Mouse (Mus musculus) liver, embryonic 14 days (tissue): ENCODE results near the gene Npr1. TPM values are rescaled to one million over a fixed set of nuclear protein-coding genes. Genes with fewer than 3 reads are reported as not detected.

Source experiments
- polyA plus RNA-seq: library from polyadenylated mRNA; depleted of rRNA; stranded (reverse); fragments of >200 nt; gene quantifications from 2 replicates; pipeline ENCODE4 v1.2.3, GENCODE M21; 2012; rRNA removed

The Npr1 gene
- 6.3 and 7.8 TPM in 2 replicates for polyA plus RNA-seq

DNA sequence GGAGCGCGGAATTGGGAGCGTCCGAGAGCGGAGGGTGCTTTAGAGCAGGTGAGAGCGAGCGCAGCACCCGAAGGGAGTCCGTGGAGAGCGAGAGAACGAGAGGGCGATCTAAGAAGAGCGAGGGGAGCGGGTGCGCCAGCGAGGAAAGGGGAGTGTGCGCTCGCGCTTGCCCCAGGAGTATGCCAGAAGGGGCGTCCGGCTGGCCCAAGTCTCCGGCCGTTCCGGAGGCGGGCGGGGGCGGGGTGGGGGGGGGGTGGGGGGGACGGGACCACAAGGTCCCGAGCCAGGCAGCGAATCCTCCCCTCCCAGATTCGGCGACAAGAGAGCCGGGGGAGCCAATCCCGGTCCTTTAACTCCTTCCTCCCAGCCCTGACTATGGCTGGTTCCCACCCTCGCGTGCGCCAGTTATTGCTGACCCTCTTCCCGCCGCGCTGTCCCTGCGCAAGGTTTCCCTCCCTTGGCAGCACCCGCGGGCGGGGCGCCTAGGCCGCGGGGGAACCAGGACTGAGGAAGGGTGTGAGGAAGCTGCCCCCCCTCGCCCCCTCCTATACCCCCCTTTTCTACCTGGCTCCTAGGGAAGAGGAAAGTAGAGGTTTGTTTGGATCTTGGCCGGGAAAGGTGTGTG is at the start of gene Npr1:
TSS of gene Npr1 (minus strand) at position 181 of the 625 bp plus-strand sequence.

DNA sequence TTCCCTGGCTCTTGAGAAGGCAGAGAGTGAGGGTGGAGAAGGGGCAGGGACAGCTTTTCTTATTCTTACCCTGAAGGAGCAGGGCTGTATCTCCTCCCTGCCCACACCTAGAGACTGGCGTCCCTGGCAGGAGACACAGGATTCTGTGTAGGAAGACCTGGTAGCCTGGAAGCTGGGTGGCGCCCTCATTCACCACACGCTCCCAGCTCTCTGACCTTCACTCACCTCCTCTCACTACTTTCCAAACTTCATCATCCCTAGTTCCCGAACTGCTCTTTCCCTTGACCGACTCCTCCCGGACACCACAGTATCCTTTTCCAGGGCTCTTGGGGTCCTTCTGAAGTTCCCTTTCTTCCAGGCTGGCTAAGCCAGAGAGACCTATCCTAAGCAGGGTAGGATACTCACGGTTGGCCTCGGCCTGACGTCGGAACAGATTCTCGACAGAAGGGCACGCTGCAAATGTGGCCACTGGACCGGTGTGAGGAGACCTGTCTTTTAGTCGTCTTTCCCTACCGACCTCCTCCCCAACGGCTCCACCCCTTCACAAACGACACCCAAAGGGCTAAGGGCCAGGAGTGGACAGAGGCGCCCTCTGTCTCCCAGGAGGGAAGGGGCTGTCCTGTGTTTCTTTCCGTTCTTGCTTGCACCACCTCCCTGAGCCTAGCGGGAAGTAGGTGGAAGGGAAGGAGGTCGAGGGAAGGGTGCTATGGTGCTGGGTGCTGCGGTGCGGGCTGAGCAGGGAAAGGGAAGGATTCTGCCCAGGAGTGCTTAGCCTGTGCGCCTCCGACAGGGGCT is 48.3 kb upstream of the Npr1 start, which contains the start of the genes S100a1 and S100a13:
TSS of gene S100a1 (minus strand) at position 597 of the 795 bp plus-strand sequence.
TSS of gene S100a13 (plus strand) at position 640 of the 795 bp plus-strand sequence.

DNA sequence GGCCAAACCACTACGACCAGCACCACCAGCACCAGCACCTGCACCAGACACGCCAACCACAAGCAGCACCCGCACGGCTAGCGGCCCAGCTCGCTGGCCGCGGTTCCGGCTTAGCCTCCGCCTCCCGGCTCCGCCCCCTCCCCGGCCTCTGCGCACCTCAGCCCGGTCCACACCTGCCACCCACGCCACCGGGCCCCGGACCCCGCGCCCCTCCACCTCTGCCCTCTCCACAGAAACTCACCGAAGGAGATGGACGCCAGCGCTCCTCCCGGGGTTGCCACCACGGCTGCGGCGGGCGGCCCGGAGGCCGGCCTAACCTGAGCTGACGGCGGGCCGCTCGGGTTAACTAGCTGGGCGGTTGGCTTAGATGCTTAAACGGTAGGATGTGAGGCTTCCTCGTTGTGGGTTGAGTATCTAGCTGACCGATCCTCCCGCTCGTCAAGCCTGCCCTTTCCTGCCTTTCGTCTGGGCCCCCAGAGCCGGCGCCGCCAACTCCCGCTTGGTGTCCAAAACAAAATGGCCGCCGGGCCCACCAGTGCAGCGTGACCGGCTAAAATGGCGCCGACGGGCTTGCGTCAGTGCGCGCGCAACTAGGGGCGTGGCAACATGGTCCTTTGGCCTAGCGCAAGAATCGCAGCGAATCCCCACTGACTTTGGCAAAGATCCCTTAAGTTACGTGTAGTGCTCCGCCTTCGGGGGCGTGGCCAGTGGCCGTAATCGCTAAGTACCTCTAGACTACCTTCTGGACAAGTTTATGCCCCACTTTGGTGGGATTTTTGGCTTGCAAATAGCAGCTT is 43.5 kb upstream of the Npr1 start, which contains the start of gene Chtop:
TSS of gene Chtop (minus strand) at position 549 of the 797 bp plus-strand sequence.

DNA sequence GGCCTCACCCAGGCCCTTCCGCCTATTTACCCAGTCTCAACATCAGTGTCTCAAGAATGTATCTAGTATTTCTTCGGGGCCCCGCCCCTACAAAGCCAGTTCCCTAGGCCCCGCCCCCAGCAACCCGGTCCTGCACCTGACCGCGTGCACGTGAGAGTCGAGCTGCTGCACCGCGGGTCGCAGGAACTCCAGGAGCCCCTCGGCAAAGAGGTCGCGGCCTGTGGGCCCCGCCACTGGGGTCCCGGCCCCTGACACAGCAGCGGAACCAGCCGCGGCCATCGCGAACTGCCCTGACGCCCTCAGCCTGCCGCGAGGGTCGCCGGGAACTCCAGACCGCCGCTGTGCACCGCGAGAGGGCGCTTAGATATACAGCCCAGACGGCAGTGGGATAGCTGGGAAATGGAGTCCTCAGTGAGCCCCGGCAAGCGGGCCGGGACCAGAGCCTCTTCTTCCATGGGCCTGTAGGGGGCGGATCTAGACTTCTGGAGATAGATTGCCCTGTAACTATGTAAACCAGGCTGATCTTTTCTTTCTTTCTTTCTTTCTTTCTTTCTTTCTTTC is 25.1 kb upstream of the Npr1 start, which contains the start of gene Snapin:
TSS of gene Snapin (minus strand) at position 338 of the 561 bp plus-strand sequence.

DNA sequence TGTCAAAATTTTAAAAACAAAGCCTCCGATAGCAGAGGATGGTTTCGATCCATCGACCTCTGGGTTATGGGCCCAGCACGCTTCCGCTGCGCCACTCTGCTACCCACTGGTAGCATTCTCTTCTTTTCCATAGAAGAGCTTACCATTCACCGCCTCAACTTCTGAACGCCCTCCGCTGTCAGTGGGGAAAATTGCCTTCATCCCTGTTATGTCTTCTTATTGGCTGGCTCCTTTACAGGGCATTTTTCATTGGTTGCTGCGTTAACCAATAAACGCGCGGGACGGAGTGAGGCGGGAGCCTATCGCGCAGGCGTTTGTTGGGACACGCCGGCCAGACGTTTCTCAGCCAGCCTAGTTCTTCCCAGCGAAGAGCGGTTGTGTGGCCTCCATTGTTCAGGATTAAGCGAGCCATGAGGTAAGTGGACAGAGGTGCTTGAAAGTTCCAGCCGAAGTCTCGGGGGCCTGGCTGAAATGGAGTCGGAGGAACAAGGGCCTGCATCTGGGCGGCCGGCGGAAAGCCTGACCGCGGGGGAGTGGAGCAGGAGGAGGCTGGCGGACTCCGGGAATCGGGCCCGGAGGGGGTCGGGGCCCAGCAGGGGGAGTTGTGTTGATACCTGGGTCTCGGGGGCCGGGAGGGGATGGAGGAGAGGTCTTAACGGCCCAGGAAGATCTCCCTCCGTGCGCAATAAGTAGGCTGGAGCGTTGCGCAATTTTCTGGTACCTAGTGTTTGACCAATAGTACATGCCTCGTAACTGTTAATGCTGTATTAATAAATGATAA is 10.4 kb upstream of the Npr1 start, which contains the start of gene Ilf2:
TSS of gene Ilf2 (plus strand) at position 296 of the 781 bp plus-strand sequence.

DNA sequence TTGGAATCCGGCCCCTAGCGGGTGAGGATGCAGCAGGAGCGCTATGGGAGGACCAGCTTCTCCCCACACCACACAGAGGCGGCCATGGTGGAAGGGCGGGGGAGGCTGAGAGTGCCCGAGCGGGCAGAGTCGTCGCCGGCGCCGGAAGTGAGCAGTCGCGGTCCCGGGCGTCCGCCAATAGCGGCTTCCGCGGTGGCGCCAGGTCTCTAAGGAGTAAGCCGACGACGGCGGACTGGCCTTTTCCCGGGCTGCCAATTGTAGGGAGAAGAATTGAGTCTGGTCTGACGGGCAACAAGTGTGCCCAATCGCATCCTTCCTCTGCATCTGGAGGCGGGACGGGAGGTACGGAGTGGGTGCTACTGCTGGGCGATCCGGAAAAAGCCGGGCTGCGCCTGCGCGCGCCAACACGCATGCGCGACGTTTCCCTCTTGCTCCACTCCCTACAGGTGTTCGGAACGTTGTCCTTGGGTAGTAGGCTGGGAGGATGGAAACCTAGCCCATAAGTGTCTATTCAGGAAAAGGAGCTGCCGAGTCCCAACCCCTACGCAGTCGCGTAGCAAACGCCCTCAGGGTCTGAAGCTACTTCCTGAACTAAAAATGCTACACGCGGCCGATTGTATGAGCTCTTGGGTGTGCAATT is 32.2 kb downstream of the Npr1 start, which contains the start of gene Ints3:
TSS of gene Ints3 (minus strand) at position 242 of the 640 bp plus-strand sequence.

Other genes with a start within 250 kb of the Npr1 start
- 20.6 and 26.0 TPM in 2 replicates for gene Jtb, start 234.3 kb downstream of the Npr1 start, polyA plus RNA-seq
- gene Creb3l4, start 222.4 kb downstream of the Npr1 start, polyA plus RNA-seq, result 0.23 and 0.30 TPM in 2 replicates
- 9.5 and 10.7 TPM in 2 replicates for gene Slc39a1, start 217.7 kb downstream of the Npr1 start, polyA plus RNA-seq
- gene Crtc2, start 211.7 kb downstream of the Npr1 start, polyA plus RNA-seq, result 6.6 and 7.9 TPM in 2 replicates
- 3.5 and 4.3 TPM in 2 replicates for gene Dennd4b, start 200.7 kb downstream of the Npr1 start, polyA plus RNA-seq
- 4.7 and 5.7 TPM in 2 replicates for gene Gatad2b, start 172.7 kb downstream of the Npr1 start, polyA plus RNA-seq
- 1.8 and 1.9 TPM in 2 replicates for gene Slc27a3, start 75.9 kb downstream of the Npr1 start, polyA plus RNA-seq
- 11.3 and 13.6 TPM in 2 replicates for gene Ints3, start 32.2 kb downstream of the Npr1 start, polyA plus RNA-seq
- gene Ilf2, start 10.3 kb upstream of the Npr1 start, polyA plus RNA-seq, result 37.2 and 42.0 TPM in 2 replicates
- gene Snapin, start 25.2 kb upstream of the Npr1 start, polyA plus RNA-seq, result 8.8 and 10.6 TPM in 2 replicates
- gene Chtop, start 43.6 kb upstream of the Npr1 start, polyA plus RNA-seq, result 53.6 and 54.9 TPM in 2 replicates
- 15.4 and 16.1 TPM in 2 replicates for gene S100a1, start 48.5 kb upstream of the Npr1 start, polyA plus RNA-seq
- 11.2 TPM in 2 replicates for gene S100a13, start 48.6 kb upstream of the Npr1 start, polyA plus RNA-seq
- gene S100a14, start 61.0 kb upstream of the Npr1 start, polyA plus RNA-seq, result 0.31 TPM in 1 of 2 replicates, not detected in the other
- gene S100a16, start 71.4 kb upstream of the Npr1 start, polyA plus RNA-seq, result 13.0 and 13.2 TPM in 2 replicates
- gene S100a3, start 94.7 kb upstream of the Npr1 start, polyA plus RNA-seq, result 0.05 TPM in 1 of 2 replicates, not detected in the other
- not detected in 2 replicates for gene S100a2, start 124.4 kb upstream of the Npr1 start, polyA plus RNA-seq
- gene Gm42674, start 136.0 kb upstream of the Npr1 start, polyA plus RNA-seq, result not detected in 2 replicates
- 1.9 and 3.1 TPM in 2 replicates for gene S100a4, start 137.9 kb upstream of the Npr1 start, polyA plus RNA-seq
- not detected in 2 replicates for gene S100a5, start 142.7 kb upstream of the Npr1 start, polyA plus RNA-seq
- 4.5 and 8.3 TPM in 2 replicates for gene S100a6, start 147.0 kb upstream of the Npr1 start, polyA plus RNA-seq
- 0.03 TPM in 1 of 2 replicates, not detected in the other for gene S100a7a, start 188.2 kb upstream of the Npr1 start, polyA plus RNA-seq
- 392 and 594 TPM in 2 replicates for gene S100a8, start 203.1 kb upstream of the Npr1 start, polyA plus RNA-seq
- 408 and 596 TPM in 2 replicates for gene S100a9, start 229.9 kb upstream of the Npr1 start, polyA plus RNA-seq